Mouse (Mus musculus) liver, postnatal 0 days (tissue): ENCODE measurements around the gene Gpd2.

ENCODE experiments used
- CTCF ChIP-seq: sonication (generic); IDR thresholded peaks from 2 replicates; pipeline ENCODE4 v1.5.1; 2016; ENCODE audit warnings: antibody characterized with exemption, low read depth
- EP300 ChIP-seq: IDR thresholded peaks from 2 replicates; pipeline ENCODE4 v1.6.1; 2016; ENCODE audit warnings: antibody characterized with exemption, low read depth, mild to moderate bottlenecking

GRCm38 (mm10) chr2:57223288-57224026 is 14.0 kb upstream of the Gpd2 start:
- TF ChIP-seq CTCF (no peak), EP300 (no peak)
